Mouse (Mus musculus) lung, adult 2 months (tissue): ENCODE results near the gene Wnt5b.

Source experiments
- CTCF ChIP-seq: fragments of 200-500 bp; IDR thresholded peaks from 2 replicates; pipeline ENCODE4 v1.5.1; 2011; ENCODE audit warnings: mild to moderate bottlenecking, low read length, control low read depth; ENCODE audit not compliant: insufficient read depth
- POLR2A ChIP-seq: fragments of 200-500 bp; IDR thresholded peaks from 2 replicates; pipeline ENCODE4 v1.6.1; 2011; ENCODE audit warnings: low read depth, mild to moderate bottlenecking, control low read depth, low read length, borderline replicate concordance; ENCODE audit errors: extremely low read depth

DNA sequence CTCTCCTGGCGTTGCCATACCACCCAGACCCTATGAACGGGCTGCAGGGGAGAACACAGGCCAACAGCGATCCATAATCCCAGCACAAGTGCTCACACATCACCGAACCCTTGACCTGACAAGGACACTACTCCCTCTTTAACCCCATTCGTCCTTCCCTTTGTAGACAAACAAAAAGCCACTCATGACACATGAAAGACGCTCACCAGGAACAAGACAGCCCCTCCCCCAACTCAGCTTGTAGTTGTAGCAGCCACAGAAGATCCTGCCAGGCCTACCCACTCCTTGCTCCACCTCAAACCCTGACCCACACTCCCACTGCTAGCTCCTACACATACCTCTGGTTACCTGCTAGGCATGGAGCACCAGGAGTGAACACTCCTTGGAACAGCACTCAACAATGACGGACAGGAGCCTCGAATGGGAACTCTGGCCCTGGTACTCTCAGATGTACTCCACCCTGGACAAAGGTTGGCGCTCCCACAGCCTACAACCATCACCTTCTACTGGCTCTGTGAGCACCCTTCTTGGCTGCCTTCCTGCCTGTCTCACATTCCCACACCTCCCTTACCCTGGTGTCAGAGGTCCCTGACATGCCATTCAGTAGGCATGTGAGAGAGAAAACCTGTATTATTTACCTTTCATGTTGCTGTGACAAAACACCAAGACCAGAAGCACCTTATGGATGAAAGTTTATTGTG lies 38.5 kb downstream of the Wnt5b start:
- TF ChIP-seq CTCF (no peak), POLR2A (no peak)
